Mouse (Mus musculus): ENCODE measurements around the gene Kif23.

Gene Kif23

GRCm38 (mm10) chr9:61945973-61946611 lies 482 bp downstream of the Kif23 start:
- under 1% methylated on average over 38 of the region's 38 CpGs for WGBS

DNA sequence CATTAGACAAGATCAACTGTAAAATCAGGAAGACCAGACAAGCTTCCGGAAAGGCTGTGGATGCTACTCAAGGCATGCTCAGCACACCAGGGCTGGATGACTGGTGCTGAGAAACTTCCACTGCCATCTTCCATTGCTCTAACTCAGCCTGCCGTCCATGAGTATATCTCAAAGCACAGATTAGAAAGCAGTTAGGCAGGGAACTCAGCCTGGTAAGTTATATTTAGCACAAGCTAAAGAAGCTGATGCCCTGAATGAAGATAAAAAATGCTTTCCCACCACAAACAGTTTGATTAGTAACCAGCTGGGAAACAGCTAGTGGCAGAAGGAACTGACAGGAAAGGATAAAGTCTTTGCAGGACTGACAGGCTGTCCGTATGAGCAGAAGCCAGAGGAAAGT lies 5.5 kb downstream of the Kif23 start:
- WGBS: 66% methylated on average over 3 of the region's 3 CpGs

DNA sequence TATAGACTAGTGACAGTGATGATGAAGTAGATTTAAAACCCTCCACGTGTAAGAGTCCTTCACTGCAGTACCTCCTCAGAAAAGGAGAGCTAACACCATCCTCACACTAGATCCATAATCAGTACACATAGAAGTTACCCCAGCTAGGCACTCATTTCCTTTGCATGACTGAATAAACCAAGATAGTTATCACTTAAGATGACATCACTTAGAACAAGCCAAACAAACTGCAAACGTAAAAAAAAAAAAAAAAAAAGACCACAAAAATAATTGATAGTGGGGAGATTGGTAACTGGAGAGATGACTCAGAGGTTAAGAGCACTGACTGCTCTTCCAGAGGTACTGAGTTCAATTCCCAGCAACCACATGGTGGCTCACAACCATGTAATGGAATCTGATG lies 13.2 kb downstream of the Kif23 start:
- WGBS: 84% methylated on average over 2 of the region's 2 CpGs

- 72% methylated on average over 3 of the region's 3 CpGs for WGBS
Observed at GRCm38 (mm10) chr9:61932009-61932408, 14.6 kb downstream of the Kif23 start.

DNA sequence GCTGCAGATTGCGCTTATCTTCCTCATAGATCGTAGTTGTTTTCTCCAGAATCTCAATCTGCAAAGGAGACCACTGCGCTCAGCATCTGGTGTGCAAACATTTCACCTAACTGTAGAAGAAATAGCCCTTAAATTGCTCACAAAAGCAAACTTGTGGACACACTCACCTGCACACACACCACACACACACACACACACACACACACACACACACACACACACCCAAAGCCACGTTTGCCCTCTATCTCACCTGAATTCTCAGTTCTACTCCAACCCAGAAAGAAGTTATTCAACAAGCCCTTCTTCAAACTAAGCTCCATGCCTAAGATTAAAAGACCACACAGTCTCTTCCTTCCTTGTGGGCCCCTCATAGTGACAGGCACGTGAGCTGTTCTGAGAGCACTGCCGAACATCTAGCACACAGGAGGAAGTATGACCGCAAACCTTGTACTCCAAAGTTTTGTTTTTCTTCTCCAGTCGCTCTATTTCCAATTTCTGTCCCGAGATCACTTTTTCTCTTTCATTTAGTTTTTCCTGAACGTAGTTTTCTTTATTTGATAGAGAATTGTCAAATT lies 21.4 kb downstream of the Kif23 start:
- 89% methylated on average over 10 of the region's 10 CpGs for WGBS

GRCm38 (mm10) chr9:61920331-61920730 lies 26.2 kb downstream of the Kif23 start:
- 97% methylated on average over 6 of the region's 6 CpGs for WGBS

GRCm38 (mm10) chr9:61919464-61919863 lies 27.1 kb downstream of the Kif23 start:
- 82% methylated on average over 5 of the region's 5 CpGs for WGBS

DNA sequence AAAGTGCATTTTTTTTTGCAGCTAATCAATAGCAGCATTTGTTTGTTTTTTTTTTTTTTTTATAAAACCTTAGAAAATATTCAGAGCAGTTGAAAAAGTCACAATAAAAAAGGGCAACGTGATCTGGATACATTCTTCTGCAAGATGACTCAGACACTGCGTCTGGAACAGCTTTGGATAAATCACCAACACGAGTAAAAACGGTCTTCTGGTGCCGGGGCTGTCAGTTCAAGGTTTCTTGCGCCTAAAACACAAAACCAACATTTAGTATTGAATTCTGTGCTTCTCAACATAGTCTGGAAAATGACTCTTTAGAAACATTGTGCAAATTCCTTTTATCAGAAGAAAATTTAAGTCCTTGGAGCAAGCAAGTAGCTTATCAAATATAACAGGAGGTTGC lies 29.1 kb downstream of the Kif23 start:
- WGBS: 88% methylated on average over 6 of the region's 6 CpGs

- WGBS: 94% methylated on average over 3 of the region's 3 CpGs
Observed at GRCm38 (mm10) chr9:61916986-61917385, 29.6 kb downstream of the Kif23 start.

DNA sequence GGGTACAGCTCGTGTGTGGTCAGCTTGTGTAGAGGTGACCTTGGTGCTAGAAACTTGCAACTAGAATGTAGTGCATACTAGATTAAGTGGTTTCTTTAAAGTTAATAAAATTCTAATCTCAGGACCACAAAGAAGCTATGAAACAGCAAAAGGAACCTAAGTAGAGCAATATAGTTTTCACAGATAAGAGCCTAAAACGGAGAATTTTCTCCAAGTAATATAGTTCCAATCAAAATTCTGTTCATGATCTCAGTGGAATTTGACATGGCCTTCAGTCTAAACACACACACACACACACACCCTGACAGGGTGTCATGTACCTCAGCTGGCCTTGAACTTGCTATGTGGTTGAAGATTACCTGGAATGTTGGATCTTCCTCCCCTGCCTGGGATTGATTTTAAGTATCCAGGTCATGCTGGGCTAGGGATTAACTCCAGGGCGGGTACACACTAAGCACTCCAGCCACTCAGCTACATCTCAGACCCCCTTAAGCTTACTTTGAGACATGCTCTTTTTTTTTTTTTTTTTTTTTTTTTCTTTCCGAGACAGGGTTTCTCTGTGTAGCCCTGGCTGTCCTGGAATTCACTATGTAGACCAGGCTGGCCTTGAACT lies 31.1 kb downstream of the Kif23 start:
- WGBS: 60% methylated on average over 4 of the region's 4 CpGs

- WGBS: 2% methylated on average over 13 of the region's 13 CpGs
Observed at GRCm38 (mm10) chr9:61914917-61915300, 31.7 kb downstream of the Kif23 start.

- WGBS: under 1% methylated on average over 70 of the region's 70 CpGs
Observed at GRCm38 (mm10) chr9:61914203-61914916, 32.2 kb downstream of the Kif23 start, which contains the start of gene Rplp1. Gene Rplp1 (minus strand): TSS chr9:61914542.

GRCm38 (mm10) chr9:61911300-61912128 lies 35.1 kb downstream of the Kif23 start:
- 64% methylated on average over 6 of the region's 6 CpGs for WGBS

GRCm38 (mm10) chr9:61910526-61911256 lies 35.9 kb downstream of the Kif23 start:
- WGBS: 64% methylated on average over 20 of the region's 20 CpGs

GRCm38 (mm10) chr9:61909633-61910032 lies 36.9 kb downstream of the Kif23 start:
- 79% methylated on average over 1 of the region's 1 CpGs for WGBS

- WGBS: 93% methylated on average over 11 of the region's 11 CpGs
Observed at GRCm38 (mm10) chr9:61908832-61909407, 37.7 kb downstream of the Kif23 start.

DNA sequence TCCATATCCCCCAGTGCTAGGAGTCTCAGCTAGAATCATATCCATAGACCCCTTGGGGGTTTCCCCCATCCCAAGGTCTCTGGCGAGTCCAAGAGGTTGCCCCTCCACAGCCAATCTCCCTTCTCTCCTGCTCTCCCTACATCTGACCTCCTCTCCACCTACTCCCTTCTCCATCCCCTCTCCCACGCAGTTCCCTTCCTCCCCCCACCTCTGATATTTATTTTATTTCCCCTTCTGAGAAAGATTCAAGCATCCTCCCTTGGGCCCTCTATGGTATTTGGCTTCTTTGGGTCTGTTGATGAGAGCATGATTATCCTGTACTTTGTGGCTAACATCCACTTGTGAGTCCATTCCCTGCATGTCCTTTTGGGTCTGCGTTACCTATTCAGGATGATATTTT lies 38.2 kb downstream of the Kif23 start:
- WGBS: 89% methylated on average over 3 of the region's 3 CpGs

- 88% methylated on average over 4 of the region's 4 CpGs for WGBS
Observed at GRCm38 (mm10) chr9:61907621-61908295, 38.8 kb downstream of the Kif23 start.

DNA sequence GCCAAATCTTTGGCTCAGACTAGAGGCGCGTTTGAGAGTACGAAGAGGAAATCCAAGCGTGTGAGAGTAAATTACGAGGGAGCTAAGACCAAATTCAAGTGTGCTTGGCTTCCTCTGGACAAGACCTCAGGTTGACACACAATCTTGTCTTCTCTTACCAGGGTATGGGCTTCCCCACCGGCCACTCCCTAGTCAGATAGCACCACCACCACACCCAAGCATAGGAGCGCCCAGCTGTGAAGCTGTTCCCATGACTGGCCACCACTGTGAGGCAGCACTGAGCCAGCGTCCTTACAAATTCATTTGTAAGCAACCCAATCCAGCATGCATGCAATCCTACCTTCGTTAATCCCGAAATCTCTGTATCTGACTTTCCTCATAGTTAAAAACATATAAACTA lies 39.7 kb downstream of the Kif23 start:
- 68% methylated on average over 10 of the region's 10 CpGs for WGBS

- 75% methylated on average over 5 of the region's 5 CpGs for WGBS
Observed at GRCm38 (mm10) chr9:61905576-61905975, 41.0 kb downstream of the Kif23 start.

All from cerebral cortex, adult 2 months (tissue).